Mouse (Mus musculus): ENCODE data around the gene Abat. TPM values are rescaled to one million over a fixed set of nuclear protein-coding genes. Genes with fewer than 3 reads are reported as not detected.

Abat gene
- polyA plus RNA-seq, 1 experiment from 2014 or later: 48.5 TPM

DNA sequence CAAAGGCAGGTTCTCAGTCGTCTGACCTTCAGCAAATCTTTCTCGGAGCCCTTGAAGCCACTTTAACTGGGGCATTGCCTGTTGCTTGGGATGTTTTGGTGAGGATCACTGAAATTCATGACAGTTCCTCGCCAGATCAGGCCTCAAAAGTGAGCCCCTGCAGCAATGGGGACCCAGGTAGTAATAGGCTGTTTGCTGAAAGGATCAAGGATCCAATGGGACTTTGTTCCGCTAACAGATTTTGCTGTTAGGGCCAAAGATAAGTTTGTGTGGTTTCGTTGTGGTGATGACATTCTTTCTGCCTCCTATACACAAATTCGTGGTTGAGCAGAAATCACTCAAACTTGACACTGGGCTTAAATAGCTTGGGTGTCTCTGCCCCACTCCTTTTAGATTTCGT lies 124.9 kb downstream of the Abat start:
- H3K9ac ChIP-seq (replicated peaks; ENCODE audit: low read length): peak overlapping the region; percentile 79
- H3K4me2 ChIP-seq (replicated peaks; ENCODE audit: low read depth, low read length): peak overlapping the region; percentile 85
- WGBS: 44% methylated on average over 7 of the region's 7 CpGs
- peak overlapping the region; percentile 77 for H3K4me3 ChIP-seq (ENCODE audit: low read length)
- H3K4me1 ChIP-seq (ENCODE audit: insufficient read depth, low read length): peaks cover 19% of the 10 kb centered on the region
- no peak for ATAC-seq (ENCODE audit: low FRiP score, low TSS enrichment)
- no peaks in the 10 kb centered on the region for H3K9me3 ChIP-seq (ENCODE audit: low read length)
- H3K36me3 ChIP-seq (ENCODE audit: insufficient read depth, low read length): peaks cover 20% of the 10 kb centered on the region
- H3K27me3 ChIP-seq (ENCODE audit: insufficient read depth, low read length): no peaks in the 10 kb centered on the region
- peak overlapping the region; percentile 76 for H3K27ac ChIP-seq (ENCODE audit: low read length)

GRCm38 (mm10) chr16:8639466-8640191 lies 126.4 kb downstream of the Abat start:
- no peak overlapping the region for H3K9ac ChIP-seq (replicated peaks; ENCODE audit: low read length)
- peaks cover 32% of the 10 kb centered on the region for H3K36me3 ChIP-seq (ENCODE audit: insufficient read depth, low read length)
- H3K9me3 ChIP-seq (ENCODE audit: low read length): no peaks in the 10 kb centered on the region
- no peaks in the 10 kb centered on the region for H3K27me3 ChIP-seq (ENCODE audit: insufficient read depth, low read length)
- 75% methylated on average over 11 of the region's 11 CpGs for WGBS
- no peak overlapping the region for H3K27ac ChIP-seq (ENCODE audit: low read length)
- no peak overlapping the region for H3K4me2 ChIP-seq (replicated peaks; ENCODE audit: low read depth, low read length)
- H3K4me1 ChIP-seq (ENCODE audit: insufficient read depth, low read length): peaks cover 19% of the 10 kb centered on the region
- ATAC-seq (ENCODE audit: low FRiP score, low TSS enrichment): no peak
- H3K4me3 ChIP-seq (ENCODE audit: low read length): no peak overlapping the region

DNA sequence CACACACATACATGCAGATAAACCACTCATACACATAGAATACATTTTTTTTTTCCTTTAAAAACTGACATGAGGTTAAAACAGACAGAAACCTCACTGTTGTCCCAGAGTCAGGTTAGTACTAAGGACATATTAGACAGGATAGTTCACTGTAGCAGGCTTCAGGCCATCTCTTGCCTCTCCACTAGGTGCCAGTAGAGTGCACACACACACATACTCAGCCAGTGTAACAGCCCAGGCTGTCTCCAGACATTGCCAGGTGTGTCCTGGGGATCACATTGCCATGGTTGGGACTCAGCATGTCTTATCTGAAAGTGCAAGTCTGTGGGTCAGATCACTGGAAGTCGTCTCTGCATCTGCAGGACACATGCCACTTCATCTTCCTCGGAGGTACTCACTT lies 130.6 kb downstream of the Abat start:
- no peak overlapping the region for H3K27ac ChIP-seq (ENCODE audit: low read length)
- no peak overlapping the region for H3K4me3 ChIP-seq (ENCODE audit: low read length)
- H3K27me3 ChIP-seq (ENCODE audit: insufficient read depth, low read length): no peaks in the 10 kb centered on the region
- no peak overlapping the region for H3K4me2 ChIP-seq (replicated peaks; ENCODE audit: low read depth, low read length)
- no peak overlapping the region for H3K9ac ChIP-seq (replicated peaks; ENCODE audit: low read length)
- peaks cover 55% of the 10 kb centered on the region for H3K36me3 ChIP-seq (ENCODE audit: insufficient read depth, low read length)
- no peaks in the 10 kb centered on the region for H3K9me3 ChIP-seq (ENCODE audit: low read length)
- 75% methylated on average over 2 of the region's 2 CpGs for WGBS
- ATAC-seq (ENCODE audit: low FRiP score, low TSS enrichment): peak; percentile 71; the same call in 1 of the 2 replicates
- H3K4me1 ChIP-seq (ENCODE audit: insufficient read depth, low read length): peaks cover under 1% of the 10 kb centered on the region

GRCm38 (mm10) chr16:8645546-8645945 lies 132.3 kb downstream of the Abat start:
- 92% methylated on average over 6 of the region's 6 CpGs for WGBS
- no peaks in the 10 kb centered on the region for H3K4me1 ChIP-seq (ENCODE audit: insufficient read depth, low read length)
- H3K4me3 ChIP-seq (ENCODE audit: low read length): no peak overlapping the region
- ATAC-seq (ENCODE audit: low FRiP score, low TSS enrichment): no peak
- H3K27ac ChIP-seq (ENCODE audit: low read length): no peak overlapping the region
- H3K9ac ChIP-seq (replicated peaks; ENCODE audit: low read length): no peak overlapping the region
- H3K36me3 ChIP-seq (ENCODE audit: insufficient read depth, low read length): peaks cover 64% of the 10 kb centered on the region
- H3K27me3 ChIP-seq (ENCODE audit: insufficient read depth, low read length): no peaks in the 10 kb centered on the region
- no peak overlapping the region for H3K4me2 ChIP-seq (replicated peaks; ENCODE audit: low read depth, low read length)
- no peaks in the 10 kb centered on the region for H3K9me3 ChIP-seq (ENCODE audit: low read length)

DNA sequence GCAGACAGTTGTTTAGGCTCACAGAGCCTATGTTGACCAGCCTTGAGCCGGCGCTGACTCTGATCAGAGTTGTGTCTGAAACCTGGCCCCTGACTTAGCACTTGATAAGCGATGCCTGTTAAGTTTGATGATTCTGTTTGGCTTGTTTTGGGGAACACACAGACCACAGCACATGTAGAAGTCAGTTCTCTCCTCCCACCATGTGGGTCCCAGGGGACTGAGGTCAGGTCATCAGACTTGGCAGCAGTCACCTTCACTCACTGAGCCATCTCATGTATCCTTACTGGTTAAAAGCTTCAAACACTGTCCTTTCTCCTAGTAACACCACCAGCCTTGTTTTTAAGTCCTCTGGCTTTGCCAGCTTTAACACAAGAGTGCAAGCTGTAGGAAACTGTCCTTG lies 136.8 kb downstream of the Abat start:
- no peak for ATAC-seq (ENCODE audit: low FRiP score, low TSS enrichment)
- Histone ChIP-seq H3K4me3 (ENCODE audit: low read length) (no peak overlapping the region), H3K27ac (ENCODE audit: low read length) (no peak overlapping the region), H3K9ac (replicated peaks; ENCODE audit: low read length) (no peak overlapping the region), H3K4me1 (ENCODE audit: insufficient read depth, low read length) (no peaks in the 10 kb centered on the region), H3K4me2 (replicated peaks; ENCODE audit: low read depth, low read length) (no peak overlapping the region), H3K27me3 (ENCODE audit: insufficient read depth, low read length) (no peaks in the 10 kb centered on the region), H3K36me3 (ENCODE audit: insufficient read depth, low read length) (peaks cover 62% of the 10 kb centered on the region), H3K9me3 (ENCODE audit: low read length) (no peaks in the 10 kb centered on the region)
- 94% methylated on average over 3 of the region's 3 CpGs for WGBS

DNA sequence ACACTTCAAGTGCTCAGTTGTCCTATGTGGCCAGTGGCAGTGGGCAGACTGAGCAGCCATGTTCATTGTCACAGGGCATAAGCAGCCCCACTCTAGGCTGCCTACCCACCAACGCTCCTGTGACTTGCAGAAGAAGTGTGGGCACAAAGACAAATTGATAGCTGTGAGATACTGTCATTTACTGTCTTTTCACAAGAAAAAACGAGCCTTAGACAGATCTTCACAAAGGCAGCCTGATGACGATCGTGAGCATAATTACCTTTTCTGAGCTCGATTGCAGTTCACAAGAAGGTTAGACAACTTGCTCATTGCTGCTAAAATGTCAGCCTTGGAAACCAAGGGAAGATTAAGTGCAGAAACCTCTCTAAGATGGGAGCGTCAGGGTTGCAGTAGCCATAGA lies 141.9 kb downstream of the Abat start:
- Histone ChIP-seq H3K4me2 (replicated peaks; ENCODE audit: low read depth, low read length) (no peak overlapping the region), H3K4me3 (ENCODE audit: low read length) (no peak overlapping the region), H3K36me3 (ENCODE audit: insufficient read depth, low read length) (peaks cover 53% of the 10 kb centered on the region), H3K27ac (ENCODE audit: low read length) (no peak overlapping the region), H3K9me3 (ENCODE audit: low read length) (no peaks in the 10 kb centered on the region), H3K4me1 (ENCODE audit: insufficient read depth, low read length) (no peaks in the 10 kb centered on the region), H3K9ac (replicated peaks; ENCODE audit: low read length) (no peak overlapping the region), H3K27me3 (ENCODE audit: insufficient read depth, low read length) (no peaks in the 10 kb centered on the region)
- 83% methylated on average over 6 of the region's 6 CpGs for WGBS
- no peak for ATAC-seq (ENCODE audit: low FRiP score, low TSS enrichment)

DNA sequence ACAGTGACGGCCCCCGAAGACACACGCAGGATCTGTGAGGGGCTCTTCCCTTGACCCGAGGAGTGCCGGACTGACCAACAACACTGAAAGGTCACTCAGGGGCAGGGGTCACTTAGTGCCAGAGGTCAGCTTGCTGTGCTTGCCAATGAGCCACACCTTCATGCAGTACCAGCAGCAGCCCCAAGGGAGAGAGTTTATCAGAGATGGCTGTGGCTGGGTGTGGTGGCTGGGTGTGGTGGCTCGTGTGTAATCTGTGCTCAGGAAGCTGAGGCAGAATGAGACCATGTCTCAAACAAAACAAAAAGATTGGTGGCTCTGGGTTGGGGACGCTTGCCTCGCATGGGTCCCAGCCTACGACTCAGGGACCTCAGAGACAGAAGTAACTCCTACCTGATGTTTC lies 142.4 kb downstream of the Abat start:
- ATAC-seq (ENCODE audit: low FRiP score, low TSS enrichment): no peak; the same call in 1 of the 2 replicates

GRCm38 (mm10) chr16:8656256-8656655 lies 143.0 kb downstream of the Abat start:
- 81% methylated on average over 2 of the region's 2 CpGs for WGBS
- Histone ChIP-seq H3K36me3 (ENCODE audit: insufficient read depth, low read length) (peaks cover 51% of the 10 kb centered on the region), H3K4me2 (replicated peaks; ENCODE audit: low read depth, low read length) (no peak overlapping the region), H3K4me3 (ENCODE audit: low read length) (no peak overlapping the region), H3K4me1 (ENCODE audit: insufficient read depth, low read length) (no peaks in the 10 kb centered on the region), H3K27me3 (ENCODE audit: insufficient read depth, low read length) (no peaks in the 10 kb centered on the region), H3K27ac (ENCODE audit: low read length) (no peak overlapping the region), H3K9ac (replicated peaks; ENCODE audit: low read length) (no peak overlapping the region), H3K9me3 (ENCODE audit: low read length) (no peaks in the 10 kb centered on the region)
- no peak for ATAC-seq (ENCODE audit: low FRiP score, low TSS enrichment)

More for the DNA sequence above, 142.4 kb downstream of the Abat start:
- no peak overlapping the region for H3K4me3 ChIP-seq (ENCODE audit: low read length)
- no peak overlapping the region for H3K27ac ChIP-seq (ENCODE audit: low read length)
- H3K9ac ChIP-seq (replicated peaks; ENCODE audit: low read length): no peak overlapping the region
- H3K36me3 ChIP-seq (ENCODE audit: insufficient read depth, low read length): peaks cover 57% of the 10 kb centered on the region
- H3K27me3 ChIP-seq (ENCODE audit: insufficient read depth, low read length): no peaks in the 10 kb centered on the region
- WGBS: 81% methylated on average over 9 of the region's 9 CpGs
- H3K4me2 ChIP-seq (replicated peaks; ENCODE audit: low read depth, low read length): no peak overlapping the region
- H3K4me1 ChIP-seq (ENCODE audit: insufficient read depth, low read length): no peaks in the 10 kb centered on the region
- no peaks in the 10 kb centered on the region for H3K9me3 ChIP-seq (ENCODE audit: low read length)

GRCm38 (mm10) chr16:8658349-8658748 lies 145.1 kb downstream of the Abat start:
- Histone ChIP-seq H3K27ac (ENCODE audit: low read length) (no peak overlapping the region), H3K9me3 (ENCODE audit: low read length) (no peaks in the 10 kb centered on the region), H3K27me3 (ENCODE audit: insufficient read depth, low read length) (no peaks in the 10 kb centered on the region), H3K4me3 (ENCODE audit: low read length) (no peak overlapping the region), H3K36me3 (ENCODE audit: insufficient read depth, low read length) (peaks cover 42% of the 10 kb centered on the region), H3K4me2 (replicated peaks; ENCODE audit: low read depth, low read length) (no peak overlapping the region), H3K9ac (replicated peaks; ENCODE audit: low read length) (no peak overlapping the region), H3K4me1 (ENCODE audit: insufficient read depth, low read length) (no peaks in the 10 kb centered on the region)
- no peak for ATAC-seq (ENCODE audit: low FRiP score, low TSS enrichment)
- WGBS: 91% methylated on average over 4 of the region's 4 CpGs

DNA sequence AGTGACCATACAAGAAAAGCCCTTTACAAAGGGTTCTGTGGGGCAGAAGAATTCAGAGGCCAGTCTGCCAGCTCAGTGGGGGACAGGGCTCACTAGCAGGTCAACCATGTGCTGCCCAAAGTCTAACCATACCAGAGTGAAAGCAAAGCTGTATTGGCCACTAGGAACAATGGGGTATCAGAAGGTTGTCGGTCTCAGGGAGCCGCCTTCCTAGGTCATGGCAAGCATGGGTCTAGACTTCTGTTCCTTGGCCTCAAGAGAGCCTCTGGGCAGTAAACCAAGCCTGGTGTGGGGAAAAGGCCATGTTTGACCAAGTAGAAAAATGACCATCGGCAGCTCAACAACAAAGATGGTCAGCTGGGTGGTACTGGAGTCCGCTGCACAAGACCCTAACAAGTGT lies 145.5 kb downstream of the Abat start:
- 93% methylated on average over 4 of the region's 4 CpGs for WGBS
- peaks cover 42% of the 10 kb centered on the region for H3K36me3 ChIP-seq (ENCODE audit: insufficient read depth, low read length)
- no peak overlapping the region for H3K27ac ChIP-seq (ENCODE audit: low read length)
- no peaks in the 10 kb centered on the region for H3K27me3 ChIP-seq (ENCODE audit: insufficient read depth, low read length)
- H3K9me3 ChIP-seq (ENCODE audit: low read length): no peaks in the 10 kb centered on the region
- H3K4me1 ChIP-seq (ENCODE audit: insufficient read depth, low read length): no peaks in the 10 kb centered on the region
- H3K9ac ChIP-seq (replicated peaks; ENCODE audit: low read length): no peak overlapping the region
- H3K4me2 ChIP-seq (replicated peaks; ENCODE audit: low read depth, low read length): no peak overlapping the region
- ATAC-seq (ENCODE audit: low FRiP score, low TSS enrichment): no peak
- H3K4me3 ChIP-seq (ENCODE audit: low read length): no peak overlapping the region

Data from kidney, embryonic 16.5 days (tissue).